Mouse (Mus musculus): ENCODE measurements at regions not wholly inside any gene's neighbourhood (a gene's known extent, or its start where the extent isn't known, plus 50 kb on each side); places are given as distances from the start of the nearest gene placed in this dataset.

DNA sequence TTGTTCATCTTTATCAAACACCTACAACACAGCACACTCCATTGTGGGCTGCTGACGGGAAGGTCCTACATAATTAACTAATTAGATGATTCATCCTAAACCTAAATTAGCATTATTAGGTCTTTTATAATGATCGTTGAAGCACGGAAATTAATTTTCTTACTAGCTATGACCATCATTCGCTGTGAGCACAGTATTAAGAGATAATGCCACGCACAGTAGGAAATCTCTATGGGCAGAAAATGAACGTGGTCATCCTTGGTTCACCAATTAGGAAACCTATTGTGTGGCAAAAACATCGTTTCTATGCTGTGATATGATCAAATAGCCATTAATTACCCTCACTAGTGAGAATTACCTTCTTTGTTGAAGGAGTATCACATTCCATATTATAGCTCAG lies 56.4 kb upstream of the Mbip start:
- no peak for DNase-seq

Measured in thymus, postnatal 36 days (tissue).